Mouse (Mus musculus) forebrain, postnatal 0 days (tissue): ENCODE measurements at regions not wholly inside any gene's neighbourhood (a gene's known extent, or its start where the extent isn't known, plus 50 kb on each side); places are given as distances from the start of the nearest gene placed in this dataset.

Experiments
- ATAC-seq: fragments of 200-750 bp; cut with Nextera tagmentation; 2 replicates; pipeline ENCODE4 v1.8.0; 2017; ENCODE audit warnings: mild to moderate bottlenecking, moderate library complexity
- DNase-seq: peaks from one replicate; pipeline ENCODE4 v3.0.0-alpha.2; 2015
- H3K27ac ChIP-seq: fragments of 300-500 bp; sonication (generic); 2 replicates; pipeline ENCODE4 v1.5.1; 2014; ENCODE audit warnings: low read depth, mild to moderate bottlenecking, antibody characterized with exemption, low read length, moderate library complexity, mixed read lengths
- H3K27me3 ChIP-seq: fragments of 300-500 bp; sonication (generic); 2 replicates; pipeline ENCODE4 v1.6.1; 2014; ENCODE audit warnings: mild to moderate bottlenecking, low read length, mixed read lengths; ENCODE audit not compliant: insufficient read depth
- H3K36me3 ChIP-seq: fragments of 300-500 bp; sonication (generic); 2 replicates; pipeline ENCODE4 v1.6.1; 2014; ENCODE audit warnings: mild to moderate bottlenecking, moderate library complexity; ENCODE audit not compliant: insufficient read depth
- H3K4me1 ChIP-seq: fragments of 300-500 bp; sonication (generic); 2 replicates; pipeline ENCODE4 v1.6.1; 2014; ENCODE audit warnings: antibody characterized with exemption; ENCODE audit not compliant: insufficient read depth
- H3K4me2 ChIP-seq: fragments of 300-500 bp; sonication (generic); 2 replicates; pipeline ENCODE4 v1.6.1; 2014; ENCODE audit warnings: low read depth, mild to moderate bottlenecking, moderate library complexity
- H3K4me3 ChIP-seq: fragments of 300-500 bp; sonication (generic); 2 replicates; pipeline ENCODE4 v1.5.1; 2014; ENCODE audit warnings: low read depth, low read length, mixed read lengths
- H3K9ac ChIP-seq: fragments of 300-500 bp; sonication (generic); 2 replicates; pipeline ENCODE4 v1.6.1; 2014; ENCODE audit warnings: mild to moderate bottlenecking
- H3K9me3 ChIP-seq: fragments of 300-500 bp; sonication (generic); 2 replicates; pipeline ENCODE4 v1.6.1; 2016; ENCODE audit warnings: low read length
- CTCF ChIP-seq: sonication (generic); IDR thresholded peaks from 2 replicates; pipeline ENCODE4 v1.5.1; 2016; ENCODE audit warnings: antibody characterized with exemption, control low read depth, low read depth
- WGBS: fragments of 180-500 bp; shearing (Covaris S2); extraction: QIAGEN DNeasy Blood & Tissue Kit; methylation state at CpG from one replicate; pipeline ENCODE4 v1.1.7; 2014; 5-methylcytosine and 5-hydroxymethylcytosine counted together

DNA sequence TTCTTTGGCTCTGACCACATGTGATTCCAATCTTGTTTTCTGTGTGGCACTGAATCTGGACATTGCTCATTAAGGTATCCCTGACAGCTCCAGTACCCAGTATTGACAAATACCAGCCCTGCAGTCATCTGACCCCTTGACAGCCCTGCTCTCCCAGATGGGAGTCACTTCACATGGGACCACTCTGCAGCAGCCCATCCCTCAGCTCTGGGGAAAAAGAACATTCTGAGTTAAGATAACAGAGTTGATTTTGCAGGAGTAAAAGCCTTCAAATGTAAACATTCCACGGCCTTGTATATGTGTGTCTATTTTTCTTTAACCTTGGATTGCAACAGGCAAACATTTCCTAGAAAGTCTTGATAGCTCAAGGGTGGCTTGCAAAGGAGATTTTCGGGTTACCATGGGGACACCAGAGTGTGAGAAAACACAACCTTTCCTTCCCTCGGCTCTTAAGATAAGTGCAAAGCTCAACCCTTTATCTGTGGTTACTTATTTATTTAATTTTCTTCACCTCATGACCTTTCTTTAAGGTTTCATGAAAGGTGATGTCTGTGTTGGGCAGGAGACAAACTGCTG, 444.4 kb upstream of the Sox11 start:
- Histone ChIP-seq H3K4me1 (no peaks in the 10 kb centered on the region), H3K9ac (no peak overlapping the region), H3K36me3 (no peaks in the 10 kb centered on the region), H3K9me3 (no peaks in the 10 kb centered on the region), H3K27me3 (no peaks in the 10 kb centered on the region), H3K27ac (no peak overlapping the region), H3K4me3 (no peak overlapping the region), H3K4me2 (no peak overlapping the region)
- DNase-seq (no peak), ATAC-seq (no peak)
- TF ChIP-seq CTCF = no peak
- WGBS = 72% methylated on average over 3 of the region's 3 CpGs

DNA sequence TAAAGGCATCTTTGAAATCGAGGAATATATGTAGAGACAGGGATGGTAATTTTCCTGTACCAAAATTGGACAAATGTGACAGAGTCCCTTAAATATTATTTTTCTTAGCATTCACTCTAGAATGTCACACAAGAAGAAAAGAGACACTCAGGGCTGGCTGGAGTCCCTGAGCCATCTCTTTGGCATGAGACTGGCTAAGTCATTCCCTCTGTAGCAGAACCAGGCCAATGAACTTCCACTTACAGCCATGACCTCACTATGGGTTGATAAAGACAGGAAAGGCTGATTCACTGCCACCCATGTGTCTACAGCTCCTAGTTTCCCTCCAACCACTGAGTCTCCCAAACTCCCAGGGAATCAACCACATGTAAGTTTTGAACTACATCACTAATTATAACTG, 438.4 kb upstream of the Sox11 start:
- Histone ChIP-seq H3K4me2 (no peak overlapping the region), H3K9me3 (no peaks in the 10 kb centered on the region), H3K9ac (no peak overlapping the region), H3K4me1 (no peaks in the 10 kb centered on the region), H3K27me3 (no peaks in the 10 kb centered on the region), H3K27ac (no peak overlapping the region), H3K4me3 (no peak overlapping the region), H3K36me3 (no peaks in the 10 kb centered on the region)
- TF ChIP-seq CTCF = no peak
- ATAC-seq = no peak
- no peak for DNase-seq
- WGBS = 96% methylated on average over 1 of the region's 1 CpGs

DNA sequence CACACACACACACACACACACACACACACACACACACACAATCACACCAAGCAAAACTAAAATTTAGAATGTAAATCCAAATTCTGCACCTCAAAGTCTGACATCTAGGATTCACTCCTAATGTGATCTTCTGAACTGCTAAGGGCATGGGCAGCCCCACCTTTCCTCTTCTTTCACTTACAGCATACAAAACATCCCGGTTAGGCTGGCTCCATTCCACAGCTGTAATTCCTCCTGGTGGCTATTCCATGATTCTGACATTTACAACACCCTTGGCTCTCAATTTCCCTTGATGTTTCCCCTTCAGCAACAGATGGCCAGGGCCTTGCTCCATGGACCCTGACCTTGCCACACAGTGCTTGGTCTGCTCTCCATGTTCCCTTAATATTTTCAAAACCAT, 423.6 kb upstream of the Sox11 start:
- DNase-seq (no peak), ATAC-seq (no peak)
- Histone ChIP-seq H3K4me3 (no peak overlapping the region), H3K4me1 (no peaks in the 10 kb centered on the region), H3K4me2 (no peak overlapping the region), H3K27me3 (no peaks in the 10 kb centered on the region), H3K9ac (no peak overlapping the region), H3K9me3 (no peaks in the 10 kb centered on the region), H3K27ac (no peak overlapping the region), H3K36me3 (no peaks in the 10 kb centered on the region)
- WGBS = 81% methylated on average over 1 of the region's 1 CpGs
- TF ChIP-seq CTCF = no peak

DNA sequence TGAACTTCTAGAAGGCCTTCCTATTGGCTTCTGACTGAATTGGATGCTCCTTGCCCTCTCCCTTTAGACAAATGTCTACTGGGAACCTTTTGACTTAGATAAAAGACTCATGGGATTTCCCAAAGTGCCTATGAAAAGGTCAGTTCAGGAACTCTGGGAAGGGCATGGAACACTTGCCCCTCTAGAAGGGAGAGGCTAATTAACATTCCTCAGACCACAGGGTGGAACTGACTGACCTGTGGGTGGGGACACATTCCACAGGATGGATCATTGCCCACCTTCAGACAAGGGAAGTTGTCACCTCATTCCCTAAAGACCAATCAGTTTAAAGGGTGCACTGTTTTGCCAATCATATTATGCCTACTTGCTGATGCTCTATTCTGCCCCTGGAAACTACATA, 416.6 kb upstream of the Sox11 start:
- Histone ChIP-seq H3K4me2 (no peak overlapping the region), H3K9me3 (no peaks in the 10 kb centered on the region), H3K27ac (no peak overlapping the region), H3K9ac (no peak overlapping the region), H3K4me1 (no peaks in the 10 kb centered on the region), H3K4me3 (no peak overlapping the region), H3K36me3 (no peaks in the 10 kb centered on the region), H3K27me3 (no peaks in the 10 kb centered on the region)
- no peak for DNase-seq
- no peak for TF ChIP-seq CTCF
- no peak for ATAC-seq

DNA sequence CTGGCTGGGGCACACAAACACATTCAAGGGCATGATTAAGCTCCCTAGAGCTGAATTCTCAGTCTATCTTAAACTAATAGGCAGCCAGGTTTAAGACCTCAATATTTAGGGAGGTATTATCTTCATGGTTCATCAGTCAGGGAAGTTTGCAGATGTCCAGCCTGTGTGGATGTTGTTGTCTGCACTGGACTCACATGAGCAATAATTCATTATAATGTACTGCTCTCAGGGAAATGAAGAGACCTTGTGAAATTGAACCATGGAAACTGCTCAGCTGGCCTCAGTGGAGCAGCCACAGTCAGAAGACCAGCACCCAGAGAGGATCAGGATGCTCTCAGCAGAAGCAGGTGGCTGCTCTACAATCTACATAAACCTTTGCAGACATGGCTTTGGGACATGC, 415.3 kb upstream of the Sox11 start:
- Histone ChIP-seq H3K9ac (no peak overlapping the region), H3K27ac (no peak overlapping the region), H3K9me3 (no peaks in the 10 kb centered on the region), H3K4me3 (no peak overlapping the region), H3K27me3 (no peaks in the 10 kb centered on the region), H3K4me1 (no peaks in the 10 kb centered on the region), H3K4me2 (no peak overlapping the region), H3K36me3 (no peaks in the 10 kb centered on the region)
- no peak for ATAC-seq
- no peak for TF ChIP-seq CTCF
- no peak for DNase-seq

DNA sequence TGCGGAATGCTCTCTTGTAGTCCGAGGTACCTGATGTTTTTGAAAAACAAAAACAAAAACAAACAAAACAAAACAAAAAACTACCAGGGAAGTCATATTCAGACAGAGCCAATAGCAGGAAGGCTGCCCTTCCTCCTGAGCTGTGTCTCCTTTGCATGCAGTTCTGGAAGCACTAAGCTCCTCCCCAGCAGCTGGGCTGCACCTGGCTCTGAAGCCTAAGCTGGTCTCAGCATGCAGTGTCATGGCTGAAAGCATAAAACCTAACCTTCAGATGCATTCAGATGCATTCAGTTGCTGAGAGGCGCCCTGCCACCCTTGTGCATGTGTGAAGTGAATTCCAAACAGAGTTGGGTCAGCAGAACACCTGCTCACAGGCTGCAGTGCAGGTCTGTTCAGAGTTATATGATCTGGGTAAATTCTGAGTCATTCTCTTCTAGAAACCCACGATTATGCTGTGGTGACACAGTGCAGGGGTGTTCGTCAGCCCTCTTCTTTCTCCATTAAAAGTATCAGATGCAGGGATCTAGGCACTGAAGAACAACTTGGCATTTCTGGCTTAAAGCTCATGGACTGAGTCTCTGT, 382.3 kb upstream of the Sox11 start:
- H3K4me2 ChIP-seq = no peak overlapping the region
- H3K27ac ChIP-seq = no peak overlapping the region
- no peaks in the 10 kb centered on the region for H3K9me3 ChIP-seq
- WGBS = 64% methylated on average over 5 of the region's 5 CpGs
- H3K27me3 ChIP-seq = no peaks in the 10 kb centered on the region
- DNase-seq (no peak), ATAC-seq (no peak)
- H3K4me1 ChIP-seq = no peaks in the 10 kb centered on the region
- no peak overlapping the region for H3K9ac ChIP-seq
- TF ChIP-seq CTCF = no peak
- H3K4me3 ChIP-seq = no peak overlapping the region
- no peaks in the 10 kb centered on the region for H3K36me3 ChIP-seq

DNA sequence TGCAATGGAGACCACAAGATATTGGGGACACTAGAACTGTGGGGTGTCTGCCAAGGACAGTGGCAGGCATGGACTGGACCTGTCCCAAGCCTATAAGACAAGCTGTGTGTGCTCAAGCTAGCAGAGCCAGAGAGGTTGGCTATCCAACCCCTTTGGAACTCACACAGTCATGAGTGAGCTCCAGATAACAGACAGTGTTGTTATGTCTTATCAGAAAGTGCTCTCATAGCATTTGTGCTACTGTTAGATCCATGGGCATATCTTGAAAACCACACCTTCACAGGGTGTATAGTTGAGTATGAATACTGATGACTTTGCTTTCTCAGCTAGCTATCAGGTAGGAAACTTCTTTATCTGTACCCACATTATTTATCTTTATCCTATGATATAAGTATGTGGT, 338.1 kb upstream of the Sox11 start:
- no peaks in the 10 kb centered on the region for H3K4me1 ChIP-seq
- H3K4me3 ChIP-seq = no peak overlapping the region
- ATAC-seq (no peak), DNase-seq (no peak)
- no peaks in the 10 kb centered on the region for H3K9me3 ChIP-seq
- TF ChIP-seq CTCF = no peak
- no peaks in the 10 kb centered on the region for H3K36me3 ChIP-seq
- no peak overlapping the region for H3K4me2 ChIP-seq
- no peak overlapping the region for H3K27ac ChIP-seq
- no peaks in the 10 kb centered on the region for H3K27me3 ChIP-seq
- H3K9ac ChIP-seq = no peak overlapping the region
